Mouse (Mus musculus): ENCODE measurements at regions not wholly inside any gene's neighbourhood (a gene's known extent, or its start where the extent isn't known, plus 50 kb on each side); places are given as distances from the start of the nearest gene placed in this dataset.

- DNase-seq (ENCODE audit: low spot score in 2 of 2), result peak; percentile 13 to 25
Observed at GRCm38 (mm10) chr13:107540784-107541634, 503.2 kb upstream of the Smim15 start.

DNA sequence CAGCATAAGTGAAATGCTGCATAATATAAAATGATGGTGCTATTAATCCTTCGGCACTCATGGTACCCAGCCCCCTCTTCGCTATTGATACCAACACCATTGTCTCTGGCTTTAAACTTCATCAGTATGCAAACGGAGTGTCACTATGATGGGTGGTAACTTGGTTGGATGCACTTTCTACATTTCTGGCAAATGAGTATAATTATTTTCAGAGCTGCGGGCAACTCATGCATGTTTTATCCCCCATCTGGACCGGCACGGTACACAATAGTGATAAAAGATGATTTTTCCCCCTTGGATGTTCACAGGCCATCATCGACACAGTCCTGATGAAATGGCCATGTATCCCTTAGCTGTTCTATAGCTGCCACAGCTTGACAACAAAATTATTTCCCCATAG lies 503.9 kb upstream of the Smim15 start:
- no peak for DNase-seq (ENCODE audit: low spot score in 2 of 2)

- DNase-seq (ENCODE audit: low spot score in 2 of 2), result no peak
Observed at GRCm38 (mm10) chr13:107539867-107540266, 504.4 kb upstream of the Smim15 start.

DNA sequence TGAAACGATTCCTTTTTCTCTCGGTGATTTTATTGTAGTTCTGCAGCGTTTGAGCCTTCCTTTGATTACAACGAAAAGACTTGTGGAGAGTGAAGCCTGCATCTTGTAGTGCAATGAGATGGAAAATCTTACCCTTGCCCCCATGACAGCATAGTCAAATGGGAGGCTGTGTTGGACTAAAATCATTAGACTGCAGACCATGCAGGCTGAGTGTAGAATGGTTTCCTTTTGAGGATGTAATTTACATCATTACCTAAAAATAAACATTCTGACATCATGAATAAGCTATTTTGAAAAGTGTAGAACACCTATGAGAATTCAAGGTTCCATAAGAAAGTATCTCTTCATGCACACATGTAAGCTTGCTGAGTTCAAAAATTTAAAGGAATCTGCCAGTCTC lies 504.9 kb upstream of the Smim15 start:
- no peak for DNase-seq (ENCODE audit: low spot score in 2 of 2)

DNA sequence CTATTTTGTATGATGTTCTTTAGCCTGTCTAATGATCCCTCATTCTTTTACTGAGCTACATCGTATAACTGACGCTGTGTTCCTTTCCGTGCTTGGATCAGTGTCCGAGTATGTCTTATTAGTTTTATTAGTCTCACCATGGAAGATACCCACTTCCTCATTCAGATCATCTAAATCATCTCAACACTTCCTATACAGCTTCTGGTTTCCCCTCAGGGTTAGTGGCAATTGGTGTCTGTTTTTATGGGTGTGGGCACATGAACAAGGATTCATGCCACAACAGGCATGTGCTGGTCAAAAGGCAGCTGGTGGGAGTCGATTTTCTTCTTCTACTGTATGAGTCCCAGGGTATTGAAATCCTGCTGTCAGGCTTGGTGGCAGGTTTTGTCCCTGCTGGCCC lies 509.0 kb upstream of the Smim15 start:
- no peak for DNase-seq (ENCODE audit: low spot score in 2 of 2)

- no peak for DNase-seq (ENCODE audit: low spot score in 2 of 2)
Observed at GRCm38 (mm10) chr13:107533323-107533722, 510.9 kb upstream of the Smim15 start.

DNA sequence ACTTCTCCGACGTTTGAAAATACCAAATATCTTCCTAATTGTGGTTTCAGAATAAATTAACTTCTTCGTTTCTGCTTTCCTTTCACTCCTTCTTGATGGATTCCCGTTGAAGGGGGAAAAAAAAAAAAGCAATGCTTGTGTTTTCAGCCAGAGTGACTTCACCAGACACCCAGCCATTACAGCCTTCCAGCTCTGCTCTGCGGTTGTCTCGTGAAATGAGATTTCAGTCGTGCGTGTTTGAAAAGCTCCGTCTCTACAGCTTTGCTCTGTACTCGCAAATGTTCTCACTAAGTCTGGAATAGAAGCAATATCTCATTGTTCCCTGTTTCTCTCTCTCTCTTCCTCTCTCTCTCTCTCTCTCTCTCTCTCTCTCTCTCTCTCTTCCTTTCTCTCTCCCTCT lies 509.6 kb upstream of the Kif2a start:
- no peak for DNase-seq (ENCODE audit: low spot score in 2 of 2)

GRCm38 (mm10) chr13:107531026-107531425 lies 509.1 kb upstream of the Kif2a start:
- DNase-seq (ENCODE audit: low spot score in 2 of 2), result no peak

- DNase-seq (ENCODE audit: low spot score in 2 of 2), result no peak
Observed at GRCm38 (mm10) chr13:107530392-107530791, 508.5 kb upstream of the Kif2a start.

DNA sequence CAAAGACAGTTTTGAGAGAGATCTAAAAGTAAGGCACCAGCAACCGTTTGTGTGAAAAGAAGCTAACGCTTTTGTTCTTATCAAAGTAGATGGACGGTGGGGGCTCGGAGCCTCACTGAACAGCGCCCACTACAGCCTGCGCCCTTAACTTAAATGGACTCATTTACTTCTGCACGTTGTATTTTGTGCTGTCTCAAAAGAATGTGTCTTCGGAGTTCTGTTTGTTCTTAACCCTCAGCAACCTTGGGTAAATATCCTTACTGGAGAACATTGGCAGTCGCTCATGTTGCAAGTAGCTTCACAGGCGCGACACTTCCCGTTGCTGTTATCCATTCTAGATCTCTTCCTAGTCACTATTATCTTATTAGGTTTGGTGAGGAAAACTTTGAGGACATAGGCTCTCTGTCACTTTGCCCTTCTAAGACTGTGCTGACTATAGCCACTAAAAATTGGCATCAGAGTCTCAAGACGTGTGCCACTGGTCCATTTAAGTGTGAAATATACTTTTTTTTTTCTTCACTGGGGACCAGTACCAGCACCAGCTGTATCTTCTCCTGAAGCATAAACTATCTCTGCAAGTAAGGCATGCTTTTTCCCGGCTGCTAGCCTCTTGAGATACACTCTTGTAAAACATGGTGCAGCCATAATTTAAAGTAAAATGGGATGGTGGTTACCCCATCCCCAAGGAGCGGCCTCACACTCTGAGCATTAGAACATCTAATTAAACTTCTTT lies 507.0 kb upstream of the Kif2a start:
- DNase-seq (ENCODE audit: low spot score in 2 of 2), result no peak

DNA sequence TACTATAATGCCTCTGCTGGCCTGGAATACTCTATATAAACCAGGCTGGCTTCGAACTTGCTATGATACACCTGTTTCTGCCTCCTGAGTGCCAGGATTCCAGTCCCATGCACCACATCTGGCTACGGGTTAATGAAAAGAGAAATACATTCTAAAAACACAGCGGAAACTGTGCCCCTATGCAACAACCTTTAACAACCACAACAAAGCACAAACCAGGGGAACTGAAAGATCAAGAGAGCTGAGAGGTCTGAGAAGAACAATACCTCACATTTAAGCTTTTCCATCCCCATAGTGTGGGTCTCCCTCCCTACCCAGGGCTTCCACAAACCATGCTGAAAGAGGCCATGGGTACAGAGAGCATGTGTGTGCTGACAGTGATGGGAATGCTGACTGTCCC lies 501.0 kb upstream of the Kif2a start:
- DNase-seq (ENCODE audit: low spot score in 2 of 2), result no peak

DNA sequence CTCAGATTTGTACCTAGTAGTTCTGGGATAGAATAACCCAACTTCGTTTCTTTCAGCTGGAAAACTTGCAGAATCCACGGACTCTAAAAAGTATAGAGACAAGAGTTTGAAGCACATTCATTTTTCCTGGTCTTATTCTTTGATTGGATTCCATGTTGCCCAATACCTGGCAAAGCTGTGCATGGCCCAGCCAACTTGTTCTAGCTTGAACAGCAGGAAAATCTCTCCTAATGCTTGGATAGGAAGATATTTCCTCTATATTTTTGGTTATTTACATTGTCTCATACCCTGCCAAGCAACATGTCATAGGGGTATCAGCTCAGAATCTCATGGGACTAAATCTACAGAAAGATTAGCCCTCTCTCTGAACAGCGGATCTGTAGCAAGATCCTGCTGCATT lies 492.3 kb upstream of the Kif2a start:
- DNase-seq (ENCODE audit: low spot score in 2 of 2), result no peak

DNA sequence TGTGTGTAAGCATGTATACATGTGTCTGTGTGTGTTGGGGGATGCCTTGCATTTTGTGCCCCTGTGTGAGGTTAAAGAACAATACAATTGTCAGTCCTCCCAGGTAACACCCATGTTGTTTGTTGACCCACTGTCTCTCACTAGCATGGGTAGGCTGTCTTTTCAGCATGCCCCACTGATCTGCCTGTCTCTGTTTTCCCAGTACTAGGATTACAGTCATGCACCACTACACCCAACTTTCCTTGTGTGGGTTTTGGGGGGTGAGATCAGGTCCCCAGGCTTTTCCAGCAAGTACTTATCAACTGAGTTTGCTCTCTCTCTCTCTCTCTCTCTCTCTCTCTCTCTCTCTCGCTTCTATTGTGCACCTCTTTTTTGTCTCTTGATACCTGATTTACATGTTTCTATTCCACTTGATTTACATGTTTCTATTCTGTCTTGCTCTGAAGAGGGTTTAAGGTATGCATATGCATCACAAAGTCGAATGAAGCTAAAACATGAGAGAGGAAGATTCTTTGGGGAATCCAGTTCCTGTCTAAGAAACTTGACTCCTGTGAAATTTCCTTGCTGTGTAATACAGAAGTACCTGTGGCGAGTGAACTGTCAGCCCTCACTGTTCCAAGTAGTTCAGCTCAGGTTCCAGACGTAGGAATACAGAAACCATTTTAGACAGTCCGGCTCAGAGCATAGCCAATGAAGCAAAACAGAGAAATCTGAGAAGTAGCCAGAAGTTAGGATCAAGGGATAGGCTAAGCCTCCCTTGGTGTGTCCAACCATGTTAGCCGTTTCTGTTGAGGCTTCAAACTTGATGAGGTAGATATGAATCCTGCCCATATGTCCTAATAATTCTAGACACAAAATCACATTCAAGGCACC lies 491.6 kb upstream of the Kif2a start:
- DNase-seq (ENCODE audit: low spot score in 2 of 2), result no peak

DNA sequence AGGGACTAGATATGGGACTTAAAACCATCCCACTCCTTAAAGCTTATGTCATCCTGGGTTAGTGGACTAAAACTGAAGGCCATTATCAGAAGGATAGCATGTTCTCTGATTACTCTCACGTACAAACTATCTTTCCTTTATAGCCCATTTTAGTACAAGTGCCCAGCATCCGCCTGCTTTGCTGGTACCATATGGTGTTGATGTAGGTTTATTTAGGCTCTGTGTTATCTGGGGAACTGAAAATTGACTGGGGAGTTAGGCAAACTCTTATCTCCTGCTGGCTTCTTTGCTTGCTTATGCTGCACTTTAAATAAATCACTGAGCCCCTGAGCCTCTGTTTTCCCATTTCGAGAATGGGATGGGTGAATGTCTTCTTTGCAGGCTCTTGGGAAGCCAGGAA lies 485.4 kb upstream of the Kif2a start:
- no peak for DNase-seq (ENCODE audit: low spot score in 2 of 2)

DNA sequence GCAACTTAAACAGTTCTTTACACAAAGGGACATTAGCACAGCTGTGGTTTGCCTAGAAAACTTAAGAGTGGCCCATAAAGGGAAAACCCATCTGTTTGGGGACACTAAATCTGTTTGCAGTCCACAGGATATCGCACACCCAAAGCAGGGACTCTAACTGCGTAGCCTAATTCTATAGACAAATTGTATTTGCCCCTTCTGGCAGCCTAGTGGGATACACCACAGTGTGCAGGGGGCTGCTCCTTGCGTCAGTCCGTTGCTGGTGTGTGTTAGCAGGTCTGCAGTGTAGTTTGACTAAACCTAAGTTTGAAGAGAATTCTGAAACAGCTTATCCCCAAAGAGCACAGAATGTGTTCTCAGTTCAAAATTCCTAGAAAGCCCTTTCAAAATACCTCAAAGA lies 484.9 kb upstream of the Kif2a start:
- DNase-seq (ENCODE audit: low spot score in 2 of 2), result no peak

DNA sequence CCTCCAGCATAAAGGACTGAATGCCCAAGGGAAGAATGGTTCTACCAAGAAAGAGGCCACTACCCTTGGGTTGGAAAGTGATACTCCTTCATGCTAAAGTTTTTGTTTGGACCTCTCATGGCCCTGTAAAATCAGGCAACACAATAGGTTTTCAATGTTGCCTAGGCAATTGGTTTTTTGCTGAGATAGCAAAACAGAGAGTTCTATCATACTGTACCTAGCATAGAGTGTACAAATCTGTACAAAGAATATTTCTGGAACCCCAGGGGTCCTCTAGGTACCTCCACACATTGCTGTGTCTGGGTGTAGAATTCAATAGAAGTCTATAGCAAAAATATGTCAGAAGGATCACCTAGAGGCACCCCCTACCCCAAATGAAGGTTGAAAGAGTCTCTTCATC lies 483.4 kb upstream of the Kif2a start:
- DNase-seq (ENCODE audit: low spot score in 2 of 2), result no peak

DNA sequence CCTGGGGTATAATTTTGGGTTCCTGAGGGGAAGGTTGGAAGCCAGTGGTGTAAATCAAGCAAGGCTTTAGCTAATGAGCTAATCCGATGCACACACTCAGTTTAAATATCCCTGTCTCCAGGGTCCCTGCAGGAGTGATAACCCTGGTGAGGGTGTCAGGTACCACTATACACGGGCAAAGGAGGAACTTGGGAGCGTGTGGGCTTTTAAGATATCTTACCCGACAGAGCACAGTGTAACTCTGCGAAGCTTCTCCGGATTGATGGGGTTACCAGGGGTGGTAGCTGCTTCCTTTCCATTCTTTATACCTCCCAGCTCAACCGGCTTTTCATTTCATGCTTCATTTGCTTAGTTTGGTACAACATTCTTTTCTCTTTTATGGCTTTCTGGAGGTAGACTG lies 480.3 kb upstream of the Kif2a start:
- DNase-seq (ENCODE audit: low spot score in 2 of 2), result no peak

DNA sequence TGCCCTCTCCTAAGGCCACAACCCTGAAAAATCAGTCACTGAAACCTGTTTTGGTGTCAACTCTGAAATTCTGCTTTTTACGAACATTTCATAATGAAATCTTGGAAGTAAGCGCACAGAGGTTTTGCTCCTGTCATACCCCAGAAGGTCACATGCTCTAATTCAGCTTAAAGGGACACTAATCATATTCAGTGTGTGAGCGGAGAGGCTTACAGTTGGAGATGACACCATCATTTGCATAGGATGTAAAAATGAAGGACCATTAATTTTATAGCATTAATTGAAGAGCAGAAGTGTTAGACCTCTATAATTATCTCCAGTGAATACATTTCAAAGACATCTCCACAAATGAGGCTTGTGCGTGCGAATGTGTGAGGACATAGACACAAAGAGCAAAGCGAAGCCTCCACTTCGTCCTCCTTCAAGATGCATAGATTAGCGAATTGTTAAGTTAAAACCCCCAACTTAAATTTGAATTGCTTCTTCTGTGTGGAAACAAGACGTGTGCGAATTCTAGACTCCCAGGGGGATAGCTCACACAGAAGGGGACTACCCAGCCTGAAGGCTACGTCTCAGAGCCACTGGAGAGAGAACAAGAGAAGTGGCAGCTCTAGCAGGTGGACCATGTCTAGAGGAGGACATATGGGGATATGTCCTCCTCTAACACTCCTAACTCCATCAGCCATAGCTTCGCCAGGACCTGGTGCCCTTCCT lies 479.0 kb upstream of the Kif2a start:
- no peak for DNase-seq (ENCODE audit: low spot score in 2 of 2)

- DNase-seq (ENCODE audit: low spot score in 2 of 2), result no peak
Observed at GRCm38 (mm10) chr13:107499296-107499695, 477.4 kb upstream of the Kif2a start.

DNA sequence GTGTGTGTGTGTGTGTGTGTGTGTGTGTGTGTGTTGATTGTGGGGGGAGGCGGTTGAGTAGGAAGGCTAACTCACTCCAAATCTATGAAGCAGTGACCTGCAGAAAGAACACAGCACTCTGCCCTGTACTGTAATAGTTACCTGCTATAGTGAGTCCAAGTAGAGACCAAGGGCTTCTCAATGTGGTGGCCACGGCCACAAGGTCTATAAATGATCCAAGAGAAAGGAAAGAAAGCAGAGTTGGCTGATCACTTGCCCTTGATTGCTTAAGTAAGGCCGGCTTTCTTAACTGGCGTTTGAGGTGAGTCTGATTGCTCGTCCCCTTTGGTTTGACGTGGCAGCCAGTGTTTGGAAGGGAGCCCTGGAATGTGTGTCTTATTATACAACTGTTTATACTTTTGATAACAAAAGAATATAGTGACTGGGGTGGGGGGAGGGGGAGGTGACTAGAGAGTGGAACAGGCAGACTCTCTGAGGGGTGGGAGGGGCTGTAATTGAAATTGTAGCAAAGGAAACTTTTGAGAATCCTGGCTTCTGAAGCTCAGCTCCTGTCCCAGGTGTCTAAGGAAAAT lies 473.3 kb upstream of the Kif2a start:
- DNase-seq (ENCODE audit: low spot score in 2 of 2), result no peak

- DNase-seq (ENCODE audit: low spot score in 2 of 2), result peak; percentile 52 to 64
Observed at GRCm38 (mm10) chr13:107493765-107494164, 471.8 kb upstream of the Kif2a start.

Measured in frontal cortex, postnatal 10 days (tissue).